Mouse (Mus musculus) liver, embryonic 15.5 days (tissue): ENCODE results near the gene Itga9. TPM values are rescaled to one million over a fixed set of nuclear protein-coding genes. Genes with fewer than 3 reads are reported as not detected.

Source experiments
- ATAC-seq: fragments of 200-750 bp; cut with Nextera tagmentation; 2 replicates; pipeline ENCODE4 v1.8.0; 2017; ENCODE audit warnings: moderate number of reproducible peaks, mild to moderate bottlenecking, moderate library complexity; ENCODE audit not compliant: insufficient read depth
- H3K27ac ChIP-seq: fragments of 300-500 bp; sonication (generic); replicated peaks from 2 replicates; pipeline ENCODE4 v1.5.1; 2015; ENCODE audit warnings: mild to moderate bottlenecking, inconsistent platforms
- H3K27me3 ChIP-seq: fragments of 300-500 bp; sonication (generic); 2 replicates; pipeline ENCODE4 v1.6.1; 2015; ENCODE audit warnings: mild to moderate bottlenecking, inconsistent platforms
- H3K36me3 ChIP-seq: fragments of 300-500 bp; sonication (generic); replicated peaks from 2 replicates; pipeline ENCODE4 v1.6.1; 2015; ENCODE audit warnings: moderate library complexity, mild to moderate bottlenecking, inconsistent platforms
- H3K4me1 ChIP-seq: fragments of 300-500 bp; sonication (generic); replicated peaks from 2 replicates; pipeline ENCODE4 v1.6.1; 2015; ENCODE audit warnings: inconsistent platforms
- H3K4me2 ChIP-seq: fragments of 300-500 bp; sonication (generic); 2 replicates; pipeline ENCODE4 v1.6.1; 2015; ENCODE audit warnings: moderate library complexity, mild to moderate bottlenecking, inconsistent platforms
- H3K4me3 ChIP-seq: fragments of 300-500 bp; sonication (generic); replicated peaks from 2 replicates; pipeline ENCODE4 v1.5.1; 2015; ENCODE audit warnings: mild to moderate bottlenecking, inconsistent platforms
- H3K9ac ChIP-seq: fragments of 300-500 bp; sonication (generic); 2 replicates; pipeline ENCODE4 v1.6.1; 2015; ENCODE audit warnings: moderate library complexity, mild to moderate bottlenecking, inconsistent platforms
- H3K9me3 ChIP-seq: fragments of 300-500 bp; sonication (generic); replicated peaks from 2 replicates; pipeline ENCODE4 v1.6.1; 2016; ENCODE audit warnings: inconsistent platforms
- WGBS: fragments of 180-500 bp; shearing (Covaris S2); methylation state at CpG from one replicate; pipeline ENCODE4 v1.1.7; 2015; ENCODE audit warnings: mixed read lengths; ENCODE audit not compliant: insufficient replicate concordance; 5-methylcytosine and 5-hydroxymethylcytosine counted together
- polyA plus RNA-seq: library from polyadenylated mRNA; unstranded; fragments of >200 nt; fragmentation: Nextera tagmentation; extraction: Ambion mirVana; gene quantifications from 2 replicates; pipeline ENCODE4 v1.2.1, GENCODE M21; 2015

The Itga9 gene
- polyA plus RNA-seq, 1 experiment from 2014 or later: 3.4 TPM

DNA sequence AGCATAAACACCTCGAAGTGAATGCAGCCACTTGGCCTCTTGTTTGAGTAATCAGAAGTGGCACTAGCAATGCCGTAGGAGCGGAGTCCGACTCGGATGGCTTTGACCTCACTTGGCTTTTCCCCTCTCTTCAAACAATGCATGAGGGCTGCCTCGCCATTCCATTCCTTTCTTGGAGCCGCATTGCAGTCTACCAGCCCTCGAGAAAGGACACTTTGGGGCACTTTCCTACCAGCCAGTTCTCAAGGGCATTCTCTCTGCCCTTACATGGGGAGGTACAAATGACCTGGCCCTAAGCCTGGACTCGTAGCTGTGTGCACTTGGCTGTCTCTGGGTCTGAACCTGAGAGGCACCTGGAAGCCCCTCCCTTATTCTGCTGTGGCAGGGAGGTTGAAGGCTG lies 134.8 kb downstream of the Itga9 start:
- H3K36me3 ChIP-seq: no peaks in the 10 kb centered on the region
- no peak overlapping the region for H3K4me3 ChIP-seq
- no peak overlapping the region for H3K9ac ChIP-seq
- no peak overlapping the region for H3K4me2 ChIP-seq
- H3K27me3 ChIP-seq: no peaks in the 10 kb centered on the region
- no peaks in the 10 kb centered on the region for H3K9me3 ChIP-seq
- no peaks in the 10 kb centered on the region for H3K4me1 ChIP-seq
- 57% methylated on average over 9 of the region's 9 CpGs for WGBS
- no peak for ATAC-seq
- no peak overlapping the region for H3K27ac ChIP-seq

GRCm38 (mm10) chr9:118749335-118749949 lies 143.0 kb downstream of the Itga9 start:
- WGBS: 63% methylated on average over 8 of the region's 8 CpGs
- no peaks in the 10 kb centered on the region for H3K36me3 ChIP-seq
- H3K9ac ChIP-seq: no peak overlapping the region
- H3K9me3 ChIP-seq: no peaks in the 10 kb centered on the region
- no peaks in the 10 kb centered on the region for H3K27me3 ChIP-seq
- H3K27ac ChIP-seq: no peak overlapping the region
- ATAC-seq: no peak
- no peaks in the 10 kb centered on the region for H3K4me1 ChIP-seq
- H3K4me2 ChIP-seq: no peak overlapping the region
- no peak overlapping the region for H3K4me3 ChIP-seq

- WGBS: 41% methylated on average over 7 of the region's 7 CpGs
- ATAC-seq: no peak
- Histone ChIP-seq H3K9ac (no peak overlapping the region), H3K27ac (no peak overlapping the region), H3K27me3 (no peaks in the 10 kb centered on the region), H3K4me2 (no peak overlapping the region), H3K36me3 (no peaks in the 10 kb centered on the region), H3K4me3 (no peak overlapping the region), H3K4me1 (no peaks in the 10 kb centered on the region), H3K9me3 (no peaks in the 10 kb centered on the region)
Observed at GRCm38 (mm10) chr9:118750828-118751227, 144.3 kb downstream of the Itga9 start.

DNA sequence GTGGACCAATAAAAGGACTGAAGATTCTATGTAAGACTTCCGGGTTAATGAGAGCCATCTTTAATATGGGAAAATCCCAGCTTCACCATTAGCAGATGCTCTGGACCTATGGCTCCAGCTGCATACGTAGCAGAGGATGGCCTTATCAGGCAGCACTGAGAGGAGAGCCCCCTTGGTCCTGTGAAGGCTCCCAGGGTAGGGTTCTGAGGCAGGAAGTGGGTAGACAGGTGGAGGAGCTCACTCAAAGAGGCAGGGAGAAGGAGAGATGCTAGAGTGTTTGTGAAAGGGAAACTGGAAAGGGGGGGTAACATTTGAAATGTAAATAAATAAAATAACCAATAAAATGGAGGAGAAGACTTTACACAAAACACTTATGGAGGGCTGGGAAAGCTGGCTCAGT lies 145.9 kb downstream of the Itga9 start:
- Histone ChIP-seq H3K36me3 (no peaks in the 10 kb centered on the region), H3K4me1 (no peaks in the 10 kb centered on the region), H3K4me2 (no peak overlapping the region), H3K4me3 (no peak overlapping the region), H3K27ac (no peak overlapping the region), H3K9me3 (no peaks in the 10 kb centered on the region), H3K27me3 (no peaks in the 10 kb centered on the region), H3K9ac (no peak overlapping the region)
- 50% methylated on average over 2 of the region's 2 CpGs for WGBS
- no peak for ATAC-seq

DNA sequence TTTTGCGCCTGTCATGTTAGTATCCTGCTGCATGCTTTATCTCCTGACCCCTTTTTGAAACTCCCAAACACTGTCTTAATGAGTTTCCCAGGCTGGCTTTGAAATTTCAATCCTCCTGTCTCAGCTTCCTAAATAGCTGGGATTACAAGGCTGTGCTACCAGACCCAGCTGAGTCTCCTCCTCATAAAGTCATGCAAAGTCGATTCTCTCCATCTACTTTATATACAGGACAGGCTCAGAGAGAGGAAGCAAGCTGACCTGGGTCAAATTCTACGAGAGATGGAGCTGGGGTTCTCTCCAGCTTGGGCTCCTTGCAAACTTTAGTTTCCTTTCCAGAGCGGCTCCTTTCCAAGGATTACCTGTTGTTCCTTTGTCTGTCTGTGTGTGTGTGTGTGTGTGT lies 153.0 kb downstream of the Itga9 start:
- Histone ChIP-seq H3K4me3 (no peak overlapping the region), H3K27ac (no peak overlapping the region), H3K4me2 (no peak overlapping the region), H3K27me3 (no peaks in the 10 kb centered on the region), H3K9me3 (no peaks in the 10 kb centered on the region), H3K4me1 (no peaks in the 10 kb centered on the region), H3K9ac (no peak overlapping the region), H3K36me3 (no peaks in the 10 kb centered on the region)
- ATAC-seq: no peak
- 57% methylated on average over 4 of the region's 4 CpGs for WGBS

DNA sequence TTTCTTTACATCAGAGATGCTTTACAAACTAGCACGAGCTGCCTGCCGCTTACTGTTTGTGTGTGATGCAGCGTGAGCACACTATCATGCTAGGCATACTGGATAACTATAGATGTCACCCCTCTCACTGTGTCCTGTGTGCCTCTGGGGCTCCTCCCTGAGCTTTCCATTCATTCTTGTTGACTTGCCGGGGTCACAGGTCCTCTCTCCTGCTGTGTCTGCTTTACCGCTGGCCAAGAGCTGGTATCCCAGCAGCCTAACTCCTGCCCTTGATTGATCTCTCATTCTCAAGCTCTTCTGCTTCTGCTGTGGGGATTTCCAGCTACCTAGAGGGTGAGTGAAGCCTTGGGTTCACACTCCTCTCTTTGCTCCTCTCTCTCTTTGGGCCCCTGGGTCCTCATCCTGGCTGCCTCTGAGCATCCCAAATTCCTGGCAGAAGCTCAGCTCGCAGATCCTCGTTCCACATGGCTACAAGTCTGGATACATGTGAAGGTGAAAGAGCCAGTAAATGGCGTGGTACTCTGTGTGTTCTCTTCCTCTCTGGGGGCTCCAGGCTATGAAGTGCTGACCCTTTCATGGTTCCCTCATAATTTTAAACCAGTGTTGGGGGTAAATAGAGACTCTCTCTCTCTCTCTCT lies 155.6 kb downstream of the Itga9 start:
- Histone ChIP-seq H3K4me1 (no peaks in the 10 kb centered on the region), H3K9me3 (no peaks in the 10 kb centered on the region), H3K4me3 (no peak overlapping the region), H3K4me2 (no peak overlapping the region), H3K27me3 (no peaks in the 10 kb centered on the region), H3K27ac (no peak overlapping the region), H3K9ac (no peak overlapping the region), H3K36me3 (no peaks in the 10 kb centered on the region)
- WGBS: 64% methylated on average over 8 of the region's 8 CpGs
- no peak for ATAC-seq

GRCm38 (mm10) chr9:118762759-118763158 lies 156.3 kb downstream of the Itga9 start:
- no peak overlapping the region for H3K4me2 ChIP-seq
- no peaks in the 10 kb centered on the region for H3K9me3 ChIP-seq
- no peaks in the 10 kb centered on the region for H3K36me3 ChIP-seq
- no peak overlapping the region for H3K27ac ChIP-seq
- H3K9ac ChIP-seq: no peak overlapping the region
- H3K27me3 ChIP-seq: no peaks in the 10 kb centered on the region
- ATAC-seq: no peak
- no peaks in the 10 kb centered on the region for H3K4me1 ChIP-seq
- WGBS: 38% methylated on average over 7 of the region's 7 CpGs
- H3K4me3 ChIP-seq: no peak overlapping the region

GRCm38 (mm10) chr9:118763203-118763602 lies 156.7 kb downstream of the Itga9 start:
- no peaks in the 10 kb centered on the region for H3K27me3 ChIP-seq
- no peak overlapping the region for H3K4me3 ChIP-seq
- no peaks in the 10 kb centered on the region for H3K36me3 ChIP-seq
- H3K27ac ChIP-seq: no peak overlapping the region
- 63% methylated on average over 4 of the region's 4 CpGs for WGBS
- H3K4me1 ChIP-seq: no peaks in the 10 kb centered on the region
- no peak overlapping the region for H3K4me2 ChIP-seq
- H3K9me3 ChIP-seq: no peaks in the 10 kb centered on the region
- no peak overlapping the region for H3K9ac ChIP-seq
- ATAC-seq: no peak

DNA sequence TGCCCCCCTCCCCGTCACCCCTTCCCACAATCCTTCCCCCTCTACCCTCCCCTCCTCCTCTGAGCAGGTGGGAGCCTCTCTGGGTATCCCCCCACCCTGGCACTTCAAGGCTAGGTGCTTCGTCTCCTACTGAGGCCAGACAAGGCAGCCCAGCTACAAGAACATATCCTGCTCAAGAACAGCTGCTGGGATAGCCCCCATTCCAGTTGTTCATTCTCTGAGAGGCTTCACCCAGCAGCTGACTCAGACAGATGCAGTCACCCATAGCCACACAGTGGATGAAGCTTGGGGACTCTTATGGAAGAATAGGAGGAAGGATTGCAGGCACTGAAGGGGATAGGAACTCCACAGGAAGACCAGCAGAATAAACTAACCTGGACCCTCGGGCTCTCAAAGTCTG lies 157.2 kb downstream of the Itga9 start:
- Histone ChIP-seq H3K4me3 (no peak overlapping the region), H3K4me2 (no peak overlapping the region), H3K27ac (no peak overlapping the region), H3K36me3 (no peaks in the 10 kb centered on the region), H3K27me3 (no peaks in the 10 kb centered on the region), H3K9ac (no peak overlapping the region), H3K9me3 (no peaks in the 10 kb centered on the region), H3K4me1 (no peaks in the 10 kb centered on the region)
- ATAC-seq: no peak
- WGBS: 51% methylated on average over 3 of the region's 3 CpGs

- H3K4me1 ChIP-seq: no peaks in the 10 kb centered on the region
- H3K9ac ChIP-seq: no peak overlapping the region
- ATAC-seq: no peak
- H3K27ac ChIP-seq: no peak overlapping the region
- no peaks in the 10 kb centered on the region for H3K27me3 ChIP-seq
- H3K4me2 ChIP-seq: no peak overlapping the region
- no peak overlapping the region for H3K4me3 ChIP-seq
- no peaks in the 10 kb centered on the region for H3K36me3 ChIP-seq
- H3K9me3 ChIP-seq: no peaks in the 10 kb centered on the region
Observed at GRCm38 (mm10) chr9:118765059-118765458, 158.6 kb downstream of the Itga9 start.

- Histone ChIP-seq H3K27ac (no peak overlapping the region), H3K9ac (no peak overlapping the region), H3K4me2 (no peak overlapping the region), H3K9me3 (no peaks in the 10 kb centered on the region), H3K4me3 (no peak overlapping the region), H3K36me3 (no peaks in the 10 kb centered on the region), H3K4me1 (no peaks in the 10 kb centered on the region), H3K27me3 (no peaks in the 10 kb centered on the region)
- ATAC-seq: no peak
- 64% methylated on average over 7 of the region's 7 CpGs for WGBS
Observed at GRCm38 (mm10) chr9:118767008-118767407, 160.5 kb downstream of the Itga9 start.

DNA sequence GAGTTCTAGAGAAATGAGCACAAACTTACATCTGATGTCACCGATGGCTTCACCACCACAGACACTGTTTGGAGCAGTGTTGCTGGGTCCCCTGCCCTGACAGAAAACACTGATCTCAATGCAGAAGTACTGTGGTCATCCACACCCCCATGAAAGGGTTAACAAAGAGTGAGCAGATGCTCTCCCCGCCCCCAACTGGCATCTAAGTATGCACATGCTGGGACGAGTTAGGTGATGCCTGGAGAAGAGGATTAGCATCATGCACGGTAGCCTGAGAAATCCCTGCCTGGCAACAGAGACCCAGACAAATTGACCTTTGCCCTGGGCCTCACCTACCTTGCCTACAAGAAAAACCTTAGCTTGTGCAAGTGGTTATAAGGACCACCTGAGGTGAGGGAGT lies 162.1 kb downstream of the Itga9 start:
- no peaks in the 10 kb centered on the region for H3K27me3 ChIP-seq
- no peak overlapping the region for H3K4me3 ChIP-seq
- no peak overlapping the region for H3K27ac ChIP-seq
- ATAC-seq: no peak
- H3K9me3 ChIP-seq: no peaks in the 10 kb centered on the region
- H3K36me3 ChIP-seq: no peaks in the 10 kb centered on the region
- H3K4me2 ChIP-seq: no peak overlapping the region
- 38% methylated on average over 4 of the region's 4 CpGs for WGBS
- no peaks in the 10 kb centered on the region for H3K4me1 ChIP-seq
- no peak overlapping the region for H3K9ac ChIP-seq
